Mouse (Mus musculus) kidney, adult 2 months (tissue): Measurements from ENCODE around the gene Gm28043.

Experiments
- CTCF ChIP-seq: fragments of 200-500 bp; conservative IDR thresholded peaks from 2 replicates; pipeline ENCODE4 v1.5.1; 2011; ENCODE audit warnings: low read depth, mild to moderate bottlenecking, control low read depth, low read length, moderate library complexity, mixed read lengths; ENCODE audit not compliant: insufficient read depth, insufficient read length
- POLR2A ChIP-seq: fragments of 200-500 bp; IDR thresholded peaks from one replicate; pipeline ENCODE4 v1.6.1; 2011; ENCODE audit warnings: low read depth, low read length, control low read depth

DNA sequence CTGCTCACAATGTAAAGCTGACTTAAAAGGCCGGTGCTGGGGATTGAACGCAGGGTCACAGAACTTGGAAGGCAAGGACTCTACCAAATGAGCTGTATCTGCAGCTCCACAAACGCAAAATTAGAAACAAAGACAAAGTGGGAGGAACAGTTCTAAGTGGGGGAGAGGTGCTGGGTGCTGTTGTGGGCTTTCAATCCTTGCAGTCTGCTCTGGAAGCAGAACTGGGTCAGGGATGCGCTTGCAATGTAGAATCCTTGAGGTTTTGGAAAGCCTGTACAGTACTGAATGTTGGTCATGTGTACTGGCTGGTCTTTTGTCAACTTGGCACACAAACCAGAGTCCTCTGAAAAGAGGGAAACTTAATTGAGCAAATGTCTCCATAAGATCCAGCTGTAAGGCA is 940 bp downstream of the Gm28043 start:
- TF ChIP-seq CTCF (no peak), POLR2A (no peak)
